Mouse (Mus musculus) hindbrain, embryonic 15.5 days (tissue): ENCODE measurements around the gene Grm4. TPM values are rescaled to one million over a fixed set of nuclear protein-coding genes. Genes with fewer than 3 reads are reported as not detected.
A peak's percentile ranks its signal among the peaks of the same experiment; 100 is the strongest.

Experiments
- ATAC-seq: fragments of 200-750 bp; cut with Nextera tagmentation; 2 replicates; pipeline ENCODE4 v1.8.0; 2017; ENCODE audit warnings: low read depth, moderate number of reproducible peaks, moderate TSS enrichment; ENCODE audit not compliant: low FRiP score
- H3K27ac ChIP-seq: fragments of 300-500 bp; sonication (generic); replicated peaks from 2 replicates; pipeline ENCODE4 v1.5.1; 2015; ENCODE audit warnings: mild to moderate bottlenecking, inconsistent platforms
- H3K27me3 ChIP-seq: fragments of 300-500 bp; sonication (generic); 2 replicates; pipeline ENCODE4 v1.6.1; 2015; ENCODE audit warnings: control low read depth, inconsistent platforms
- H3K36me3 ChIP-seq: fragments of 300-500 bp; sonication (generic); 2 replicates; pipeline ENCODE4 v1.6.1; 2015; ENCODE audit warnings: control low read depth, inconsistent platforms
- H3K4me1 ChIP-seq: fragments of 300-500 bp; sonication (generic); replicated peaks from 2 replicates; pipeline ENCODE4 v1.6.1; 2015; ENCODE audit warnings: control low read depth, inconsistent platforms
- H3K4me2 ChIP-seq: fragments of 300-500 bp; sonication (generic); 2 replicates; pipeline ENCODE4 v1.6.1; 2015; ENCODE audit warnings: moderate library complexity, mild to moderate bottlenecking, inconsistent platforms
- H3K4me3 ChIP-seq: fragments of 300-500 bp; sonication (generic); 2 replicates; pipeline ENCODE4 v1.5.1; 2015; ENCODE audit warnings: mild to moderate bottlenecking, inconsistent platforms
- H3K9ac ChIP-seq: fragments of 300-500 bp; sonication (generic); 2 replicates; pipeline ENCODE4 v1.6.1; 2015; ENCODE audit warnings: inconsistent platforms
- H3K9me3 ChIP-seq: fragments of 300-500 bp; sonication (generic); 2 replicates; pipeline ENCODE4 v1.6.1; 2016; ENCODE audit warnings: control low read depth, inconsistent platforms
- WGBS: fragments of 180-500 bp; shearing (Covaris S2); methylation state at CpG from one replicate; pipeline ENCODE4 v1.1.7; 2015; 5-methylcytosine and 5-hydroxymethylcytosine counted together
- polyA plus RNA-seq: library from polyadenylated mRNA; unstranded; fragments of >200 nt; fragmentation: Nextera tagmentation; extraction: Ambion mirVana; gene quantifications from 2 replicates; pipeline ENCODE4 v1.2.1, GENCODE M21; 2015

Grm4 gene
- polyA plus RNA-seq, 1 experiment from 2014 or later, result 8.7 TPM

GRCm38 (mm10) chr17:27445364-27446075 lies 75.7 kb downstream of the Grm4 start:
- Histone ChIP-seq H3K9ac (no peak overlapping the region), H3K27ac (peak overlapping the region; percentile 39; the same call in 1 of the 2 replicates), H3K9me3 (no peaks in the 10 kb centered on the region), H3K4me3 (no peak overlapping the region), H3K4me1 (peaks cover 19% of the 10 kb centered on the region), H3K36me3 (no peaks in the 10 kb centered on the region), H3K27me3 (no peaks in the 10 kb centered on the region), H3K4me2 (no peak overlapping the region)
- WGBS, result 34% methylated on average over 17 of the region's 17 CpGs
- 0 out of 2 replicates have a peak, but pooled peaks have one; percentile 16 for ATAC-seq

GRCm38 (mm10) chr17:27442538-27443113 lies 78.6 kb downstream of the Grm4 start:
- 0 out of 2 replicates have a peak overlapping the region, but pooled peaks have one; percentile 12 for H3K27ac ChIP-seq
- no peaks in the 10 kb centered on the region for H3K36me3 ChIP-seq
- H3K27me3 ChIP-seq, result no peaks in the 10 kb centered on the region
- H3K4me3 ChIP-seq, result no peak overlapping the region
- no peaks in the 10 kb centered on the region for H3K9me3 ChIP-seq
- H3K4me1 ChIP-seq, result peaks cover 19% of the 10 kb centered on the region
- H3K4me2 ChIP-seq, result no peak overlapping the region
- no peak overlapping the region for H3K9ac ChIP-seq
- ATAC-seq, result no peak
- WGBS, result 40% methylated on average over 13 of the region's 13 CpGs

- Histone ChIP-seq H3K4me1 (peaks cover 19% of the 10 kb centered on the region), H3K27ac (no peak overlapping the region), H3K4me3 (no peak overlapping the region), H3K9me3 (no peaks in the 10 kb centered on the region), H3K4me2 (no peak overlapping the region), H3K9ac (no peak overlapping the region), H3K36me3 (no peaks in the 10 kb centered on the region), H3K27me3 (no peaks in the 10 kb centered on the region)
- no peak for ATAC-seq
- 68% methylated on average over 7 of the region's 7 CpGs for WGBS
These were observed 79.4 kb downstream of the Grm4 start for GRCm38 (mm10) chr17:27441778-27442177.

- ATAC-seq, result peak; percentile 23; the same call in 1 of the 2 replicates
- 24% methylated on average over 13 of the region's 13 CpGs for WGBS
- Histone ChIP-seq H3K4me3 (no peak overlapping the region), H3K9ac (no peak overlapping the region), H3K4me2 (no peak overlapping the region), H3K4me1 (peaks cover 28% of the 10 kb centered on the region), H3K9me3 (no peaks in the 10 kb centered on the region), H3K36me3 (no peaks in the 10 kb centered on the region), H3K27ac (peak overlapping the region; percentile 27; the same call in 1 of the 2 replicates), H3K27me3 (no peaks in the 10 kb centered on the region)
These were observed 85.4 kb downstream of the Grm4 start for GRCm38 (mm10) chr17:27435799-27436198.

GRCm38 (mm10) chr17:27435225-27435624 lies 86.0 kb downstream of the Grm4 start:
- H3K9ac ChIP-seq, result no peak overlapping the region
- WGBS, result 94% methylated on average over 15 of the region's 15 CpGs
- peaks cover 28% of the 10 kb centered on the region for H3K4me1 ChIP-seq
- H3K27me3 ChIP-seq, result no peaks in the 10 kb centered on the region
- no peak overlapping the region for H3K4me2 ChIP-seq
- ATAC-seq, result no peak
- no peak overlapping the region for H3K27ac ChIP-seq
- no peaks in the 10 kb centered on the region for H3K36me3 ChIP-seq
- no peaks in the 10 kb centered on the region for H3K9me3 ChIP-seq
- no peak overlapping the region for H3K4me3 ChIP-seq

GRCm38 (mm10) chr17:27434066-27434465 lies 87.1 kb downstream of the Grm4 start:
- no peak for ATAC-seq
- no peak overlapping the region for H3K4me2 ChIP-seq
- H3K4me1 ChIP-seq, result peaks cover 28% of the 10 kb centered on the region
- H3K27ac ChIP-seq, result no peak overlapping the region
- H3K9me3 ChIP-seq, result no peaks in the 10 kb centered on the region
- H3K4me3 ChIP-seq, result no peak overlapping the region
- no peaks in the 10 kb centered on the region for H3K36me3 ChIP-seq
- WGBS, result 76% methylated on average over 1 of the region's 1 CpGs
- no peaks in the 10 kb centered on the region for H3K27me3 ChIP-seq
- H3K9ac ChIP-seq, result no peak overlapping the region

- Histone ChIP-seq H3K27ac (no peak overlapping the region), H3K4me3 (no peak overlapping the region), H3K27me3 (no peaks in the 10 kb centered on the region), H3K9ac (no peak overlapping the region), H3K4me1 (peaks cover 28% of the 10 kb centered on the region), H3K9me3 (no peaks in the 10 kb centered on the region), H3K4me2 (no peak overlapping the region), H3K36me3 (no peaks in the 10 kb centered on the region)
- no peak for ATAC-seq
- 37% methylated on average over 3 of the region's 3 CpGs for WGBS
These were observed 88.0 kb downstream of the Grm4 start for GRCm38 (mm10) chr17:27433179-27433680.

GRCm38 (mm10) chr17:27432145-27432650 lies 89.0 kb downstream of the Grm4 start:
- no peak overlapping the region for H3K4me3 ChIP-seq
- H3K4me1 ChIP-seq, result peaks cover 28% of the 10 kb centered on the region
- no peak overlapping the region for H3K9ac ChIP-seq
- H3K27ac ChIP-seq, result no peak overlapping the region
- H3K27me3 ChIP-seq, result no peaks in the 10 kb centered on the region
- ATAC-seq, result no peak
- 38% methylated on average over 9 of the region's 9 CpGs for WGBS
- no peaks in the 10 kb centered on the region for H3K36me3 ChIP-seq
- H3K4me2 ChIP-seq, result no peak overlapping the region
- no peaks in the 10 kb centered on the region for H3K9me3 ChIP-seq

GRCm38 (mm10) chr17:27431049-27431839 lies 90.0 kb downstream of the Grm4 start:
- ATAC-seq, result no peak
- 85% methylated on average over 26 of the region's 26 CpGs for WGBS
- no peak overlapping the region for H3K27ac ChIP-seq
- no peak overlapping the region for H3K4me3 ChIP-seq
- peaks cover 26% of the 10 kb centered on the region for H3K4me1 ChIP-seq
- H3K9ac ChIP-seq, result no peak overlapping the region
- H3K27me3 ChIP-seq, result no peaks in the 10 kb centered on the region
- no peaks in the 10 kb centered on the region for H3K36me3 ChIP-seq
- no peaks in the 10 kb centered on the region for H3K9me3 ChIP-seq
- no peak overlapping the region for H3K4me2 ChIP-seq

- Histone ChIP-seq H3K27me3 (no peaks in the 10 kb centered on the region), H3K9me3 (no peaks in the 10 kb centered on the region), H3K27ac (no peak overlapping the region), H3K4me3 (no peak overlapping the region), H3K4me1 (peaks cover 14% of the 10 kb centered on the region), H3K36me3 (no peaks in the 10 kb centered on the region), H3K9ac (no peak overlapping the region), H3K4me2 (no peak overlapping the region)
- no peak for ATAC-seq
- 18% methylated on average over 9 of the region's 9 CpGs for WGBS
These were observed 91.4 kb downstream of the Grm4 start for GRCm38 (mm10) chr17:27429757-27430156.

- ATAC-seq, result no peak
- 81% methylated on average over 2 of the region's 2 CpGs for WGBS
- H3K4me2 ChIP-seq, result no peak overlapping the region
- no peak overlapping the region for H3K9ac ChIP-seq
- H3K27ac ChIP-seq, result no peak overlapping the region
- no peak overlapping the region for H3K4me3 ChIP-seq
- no peaks in the 10 kb centered on the region for H3K36me3 ChIP-seq
- 0 out of 2 replicates have a peak, but pooled peaks cover 4% of the 10 kb centered on the region for H3K27me3 ChIP-seq
- H3K9me3 ChIP-seq, result no peaks in the 10 kb centered on the region
- peaks cover 24% of the 10 kb centered on the region for H3K4me1 ChIP-seq
These were observed 96.2 kb downstream of the Grm4 start for GRCm38 (mm10) chr17:27425016-27425415.

GRCm38 (mm10) chr17:27424356-27424755 lies 96.8 kb downstream of the Grm4 start:
- Histone ChIP-seq H3K4me2 (no peak overlapping the region), H3K4me3 (no peak overlapping the region), H3K36me3 (no peaks in the 10 kb centered on the region), H3K9me3 (no peaks in the 10 kb centered on the region), H3K4me1 (peaks cover 24% of the 10 kb centered on the region), H3K9ac (no peak overlapping the region), H3K27ac (no peak overlapping the region), H3K27me3 (0 out of 2 replicates have a peak, but pooled peaks cover 10% of the 10 kb centered on the region)
- ATAC-seq, result no peak
- 73% methylated on average over 6 of the region's 6 CpGs for WGBS
